Mouse (Mus musculus): ENCODE measurements around the gene Srrd.

- no peak for TF ChIP-seq CTCF (conservative IDR thresholded peaks at IDR 0.05; ENCODE audit: low read length)
- TF ChIP-seq POU5F1 (IDR thresholded peaks at IDR 0.05; ENCODE audit: borderline replicate concordance, low read length) = no peak
- TF ChIP-seq NANOG (IDR thresholded peaks at IDR 0.05; ENCODE audit: borderline replicate concordance, low read length) = no peak
Observed at GRCm38 (mm10) chr5:112349169-112349568, 6.3 kb upstream of the Srrd start.
